Mouse (Mus musculus) erythroid progenitor cell, adult 5-6 weeks (primary cell): ENCODE measurements around the gene Cfap97d1. TPM values are rescaled to one million over a fixed set of nuclear protein-coding genes. Genes with fewer than 3 reads are reported as not detected.
A peak's percentile ranks its signal among the peaks of the same experiment; 100 is the strongest.

Source experiments
- ATAC-seq: replicated peaks from 2 replicates; pipeline ENCODE4 v1.8.0; 2016; ENCODE audit warnings: moderate number of reproducible peaks, mild to moderate bottlenecking, moderate TSS enrichment, inconsistent platforms; ENCODE audit not compliant: poor library complexity, low FRiP score, severe bottlenecking
- total RNA-seq, 2 experiments: library from RNA; stranded (forward) in 1 of 2; stranded (reverse) in 1 of 2; fragments of 150-400 nt in 1 of 2; fragments of 186-747, 209-891 nt in 1 of 2; gene quantifications; 2 replicates each; pipeline versions ENCODE4 v1.2.3 to v1.2.4; 2015 to 2017; ENCODE audit warnings: low replicate concordance in 2 of 2

The Cfap97d1 gene
- total RNA-seq (2015; ENCODE audit: low replicate concordance), result not detected in 2 replicates
- not detected in 2 replicates for total RNA-seq (2017; ENCODE audit: low replicate concordance)

DNA sequence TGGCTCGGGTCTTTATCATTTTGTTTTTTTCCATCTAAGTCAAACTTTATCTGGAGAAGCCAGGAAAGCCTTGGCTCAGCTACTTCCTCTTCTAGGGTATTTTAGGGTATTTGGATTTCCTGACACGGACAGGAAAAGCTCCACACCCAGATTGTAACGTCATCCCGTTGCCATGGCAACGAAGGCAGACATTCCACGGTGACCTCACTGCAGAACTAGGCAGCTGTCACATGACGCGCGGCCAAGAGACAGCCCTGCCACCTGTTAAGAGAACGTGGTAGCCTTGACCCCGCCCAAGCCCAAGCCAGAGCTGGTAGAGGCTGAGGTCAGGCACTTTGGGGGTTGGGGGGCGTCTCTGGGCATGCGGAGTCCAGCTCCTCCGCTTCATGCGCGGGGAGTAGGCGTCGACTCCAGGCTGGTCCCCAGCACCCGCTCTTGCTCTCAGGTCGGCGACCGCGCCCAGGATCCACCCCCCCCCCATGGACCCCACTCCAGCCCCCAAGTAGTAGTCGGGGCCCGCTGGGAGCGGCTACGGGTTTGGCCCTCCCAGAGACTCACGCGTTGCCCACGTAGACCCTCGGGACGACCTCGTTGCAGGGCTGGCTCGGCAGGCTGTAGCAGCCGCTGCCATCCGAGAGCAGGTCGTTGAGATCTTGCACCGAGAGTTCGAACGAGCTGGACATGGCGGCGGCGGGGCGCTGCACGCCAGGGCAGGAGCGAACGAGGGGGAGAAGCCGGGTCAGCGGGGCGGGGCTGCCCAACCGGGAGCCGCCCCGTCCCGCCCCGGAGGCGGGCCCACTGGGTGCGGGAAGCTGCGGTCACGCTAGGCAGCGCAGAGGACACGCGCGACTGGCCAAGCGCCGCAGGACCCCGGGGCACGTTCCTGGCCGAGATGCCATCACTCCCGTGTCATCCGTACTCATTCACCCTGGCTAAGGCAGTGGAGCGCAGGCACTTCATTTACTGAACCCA, at the start of gene Cfap97d1:
Gene Cfap97d1, plus strand, starts transcription at position 226 of the 972 bp plus-strand sequence.
- ATAC-seq, result peak; percentile 60

DNA sequence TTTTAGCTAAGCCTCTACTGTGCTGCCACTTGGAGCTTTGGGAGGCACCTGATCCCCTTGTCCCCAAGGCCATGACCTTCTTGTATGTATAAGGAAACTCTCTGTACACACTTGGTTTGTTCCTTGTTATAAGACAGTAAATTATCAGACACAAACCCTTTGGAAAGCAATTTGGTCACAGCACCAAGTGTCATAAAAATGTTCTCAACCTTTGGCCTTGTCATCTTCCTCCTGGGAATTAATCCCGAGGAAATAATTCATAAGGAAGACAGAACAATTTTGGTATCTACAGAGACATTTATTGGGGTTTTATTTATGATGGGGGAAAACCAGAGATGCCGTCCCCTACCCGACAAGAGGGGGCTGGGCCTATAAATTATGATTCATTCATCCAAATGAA, 48.3 kb upstream of the Cfap97d1 start:
- ATAC-seq, result no peak

DNA sequence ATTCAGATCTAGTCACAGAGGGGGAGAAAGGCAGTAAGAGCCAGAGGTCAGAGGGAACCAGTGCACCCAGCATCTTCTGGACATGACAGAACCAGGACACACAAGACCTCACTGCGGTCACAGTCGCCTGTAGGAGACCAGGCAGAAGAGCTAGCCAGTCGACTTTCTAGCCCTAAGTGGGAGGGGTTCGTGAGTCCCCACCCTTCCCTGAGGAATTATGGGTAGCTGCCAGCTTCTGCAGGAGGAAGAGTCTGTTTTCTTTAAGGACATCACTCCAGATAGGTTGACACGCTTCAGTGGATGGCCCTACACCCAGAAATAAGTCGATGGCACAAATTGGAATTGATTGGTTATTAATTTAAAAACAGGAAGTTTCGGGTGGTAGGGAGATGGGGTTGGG, 47.7 kb upstream of the Cfap97d1 start:
- no peak for ATAC-seq

DNA sequence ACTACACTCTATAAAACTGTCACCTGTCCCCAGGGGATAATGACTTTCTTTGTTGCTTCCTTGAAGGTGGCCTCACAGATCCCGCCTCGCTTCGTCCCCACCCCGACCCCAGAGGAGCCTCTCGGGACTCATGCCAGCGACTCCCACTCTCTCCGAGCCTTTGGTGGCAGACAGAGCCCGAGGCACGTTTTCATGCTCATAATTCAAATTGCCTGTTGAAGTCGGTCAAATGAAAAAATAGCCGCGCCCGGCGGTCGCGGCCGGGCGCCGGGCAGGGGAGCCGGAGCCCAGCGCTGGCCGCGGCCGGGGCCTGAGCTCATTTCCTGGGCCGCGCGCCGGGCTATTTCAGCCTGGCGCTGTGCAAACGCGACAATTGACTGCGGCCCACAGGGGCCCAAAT, 47.0 kb upstream of the Cfap97d1 start:
- ATAC-seq, result no peak

DNA sequence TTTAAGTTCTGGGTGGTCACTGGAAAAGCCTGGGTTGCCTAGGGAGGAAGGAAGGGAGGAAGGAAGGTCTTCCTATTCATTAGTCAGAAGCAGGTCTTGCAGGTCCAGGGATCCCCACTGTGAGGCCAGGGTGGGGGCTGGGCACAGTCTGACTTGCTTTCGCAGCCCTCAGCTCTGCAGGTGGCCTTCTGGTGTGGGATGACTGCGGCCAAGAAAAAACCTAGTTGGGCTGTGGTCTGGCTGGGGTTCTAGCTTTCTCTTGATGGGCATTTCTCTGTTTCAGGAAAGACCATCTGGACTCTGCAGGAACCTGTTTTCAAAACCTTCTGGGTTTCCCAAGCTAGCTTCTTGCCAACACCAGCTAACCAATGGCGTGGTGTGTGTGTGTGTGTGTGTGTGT, 41.0 kb upstream of the Cfap97d1 start:
- no peak for ATAC-seq

DNA sequence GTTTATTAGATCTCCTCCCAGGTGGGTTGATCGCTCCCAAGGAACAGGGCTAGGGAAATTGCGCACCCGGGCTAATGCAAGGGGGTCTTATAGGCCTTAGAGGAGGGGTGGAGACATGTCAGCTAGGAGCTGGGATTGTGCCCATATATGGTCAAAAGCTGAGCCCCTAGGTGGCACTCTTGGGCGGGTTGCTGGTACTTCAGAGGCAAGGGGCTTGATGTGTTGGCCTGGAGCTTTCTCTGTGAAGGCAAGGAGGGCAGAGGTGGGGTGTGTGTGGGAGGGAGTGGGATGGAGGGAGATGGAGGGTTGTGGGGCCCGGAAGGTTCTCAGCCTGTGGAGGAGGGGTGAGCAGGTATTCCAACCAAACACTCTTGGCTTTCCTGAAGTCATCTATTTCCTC, 37.6 kb upstream of the Cfap97d1 start:
- ATAC-seq, result no peak

DNA sequence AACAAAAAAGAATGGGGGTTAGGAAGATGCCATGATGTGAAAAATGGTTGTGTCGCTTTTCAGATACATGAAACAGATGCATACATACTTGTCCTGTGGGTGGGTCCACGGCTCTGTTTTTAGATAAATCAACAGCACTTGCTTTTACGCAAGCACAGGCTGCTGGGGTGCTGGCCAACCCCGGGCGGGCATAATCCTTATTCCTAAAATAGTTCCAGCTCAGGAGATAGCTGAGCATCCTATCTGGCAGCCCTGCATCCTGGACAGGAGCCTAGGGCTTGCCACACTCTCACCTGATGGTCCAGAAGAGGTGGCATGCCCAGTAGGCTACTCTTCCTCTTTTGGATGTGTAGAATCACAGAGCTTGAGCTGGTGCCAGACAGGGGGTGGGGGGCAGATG, 34.1 kb upstream of the Cfap97d1 start:
- no peak for ATAC-seq

DNA sequence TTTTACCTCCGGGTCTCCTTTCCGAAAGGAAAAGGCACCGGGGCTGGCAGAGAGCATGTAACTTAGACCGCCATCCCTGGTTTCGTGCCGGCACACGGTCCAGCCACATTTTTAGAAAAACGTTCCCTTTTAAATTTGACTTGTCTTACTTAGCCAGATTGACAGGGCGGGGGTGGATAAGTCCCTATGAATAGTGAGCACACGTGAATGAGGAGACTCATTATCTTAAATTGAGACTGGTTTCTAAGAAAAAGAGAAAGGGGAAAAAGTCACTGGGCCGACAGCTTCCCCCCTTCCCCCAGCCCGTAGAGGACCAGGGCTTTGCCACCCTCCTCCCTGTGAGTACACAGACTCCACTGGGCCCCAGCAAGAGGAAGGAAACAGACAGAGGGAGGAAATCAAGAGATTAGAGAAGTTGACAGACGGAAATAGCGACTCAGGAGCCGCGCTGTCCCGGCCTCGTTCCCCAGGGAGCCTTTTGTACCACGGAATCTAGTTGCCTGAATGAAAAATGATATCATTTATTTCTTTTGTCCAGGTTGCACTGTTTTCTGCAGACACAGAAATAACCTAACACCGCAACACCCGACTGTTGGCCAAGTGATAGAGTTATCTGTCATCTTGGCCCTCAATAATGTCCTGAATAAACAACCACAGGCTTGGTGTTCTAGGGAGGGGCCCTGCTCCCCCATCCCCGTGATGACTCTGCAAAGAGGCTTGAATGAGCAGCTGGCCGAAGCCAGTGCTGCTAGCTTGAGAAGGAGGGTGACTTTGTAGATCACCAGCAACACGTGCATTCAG, 31.3 kb upstream of the Cfap97d1 start:
- no peak for ATAC-seq

DNA sequence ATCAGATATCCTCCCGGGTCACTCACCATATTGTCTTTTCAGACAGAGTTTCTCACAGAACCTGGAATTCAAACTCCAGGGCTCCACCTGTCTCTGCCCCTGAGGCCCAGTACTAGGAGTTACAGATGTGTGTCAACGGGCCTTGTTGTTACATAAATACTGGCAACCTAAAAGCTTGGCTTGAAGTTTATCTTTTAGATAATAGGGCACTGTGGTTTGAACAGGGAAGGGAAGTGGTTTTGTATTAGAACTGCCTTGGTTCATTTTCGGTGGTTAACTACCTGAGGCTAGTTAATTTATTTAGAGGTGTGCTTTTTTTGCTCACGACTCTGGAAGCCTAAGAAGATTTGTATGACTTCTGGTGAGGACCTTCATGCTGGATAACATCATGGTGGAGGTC, 30.6 kb upstream of the Cfap97d1 start:
- ATAC-seq, result no peak

DNA sequence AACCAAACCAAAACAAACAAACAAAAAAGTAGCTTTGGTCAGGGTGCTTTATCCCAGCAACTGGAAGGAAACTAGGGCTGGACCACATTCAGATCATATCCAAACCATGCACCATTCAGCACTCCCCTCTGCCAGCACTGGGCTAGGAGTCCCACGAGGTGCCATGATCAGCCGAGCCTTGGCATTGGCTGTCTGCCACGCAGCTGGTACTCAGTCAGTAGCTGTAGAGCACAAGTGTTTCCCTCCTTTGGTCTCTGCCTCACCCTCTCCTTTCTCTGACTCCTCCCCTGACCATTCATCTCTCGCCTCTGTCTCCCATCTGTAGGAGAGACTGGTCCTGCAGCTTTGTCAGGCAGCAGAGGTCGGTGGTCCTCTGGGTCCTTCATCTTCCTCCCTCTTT, 26.6 kb upstream of the Cfap97d1 start:
- no peak for ATAC-seq

DNA sequence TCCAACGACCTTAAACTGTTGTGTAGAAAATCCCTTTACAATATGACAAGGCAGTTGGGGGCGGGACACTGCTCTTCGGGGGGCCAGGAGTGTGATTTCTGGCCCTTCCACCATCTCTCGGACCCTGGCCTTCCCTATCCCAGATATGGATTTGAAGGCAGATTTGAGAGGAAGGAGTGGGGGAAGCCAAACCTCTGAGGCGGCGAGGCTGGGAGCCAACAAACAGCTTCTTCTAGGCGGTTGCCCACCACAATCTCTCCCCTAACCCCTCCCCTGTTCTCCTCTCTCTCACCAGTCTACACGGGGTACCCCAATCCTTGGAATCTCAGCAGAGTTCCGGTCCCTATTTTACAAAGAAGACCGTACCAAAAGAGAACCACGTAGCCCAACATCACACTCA, 21.0 kb upstream of the Cfap97d1 start:
- ATAC-seq, result no peak

DNA sequence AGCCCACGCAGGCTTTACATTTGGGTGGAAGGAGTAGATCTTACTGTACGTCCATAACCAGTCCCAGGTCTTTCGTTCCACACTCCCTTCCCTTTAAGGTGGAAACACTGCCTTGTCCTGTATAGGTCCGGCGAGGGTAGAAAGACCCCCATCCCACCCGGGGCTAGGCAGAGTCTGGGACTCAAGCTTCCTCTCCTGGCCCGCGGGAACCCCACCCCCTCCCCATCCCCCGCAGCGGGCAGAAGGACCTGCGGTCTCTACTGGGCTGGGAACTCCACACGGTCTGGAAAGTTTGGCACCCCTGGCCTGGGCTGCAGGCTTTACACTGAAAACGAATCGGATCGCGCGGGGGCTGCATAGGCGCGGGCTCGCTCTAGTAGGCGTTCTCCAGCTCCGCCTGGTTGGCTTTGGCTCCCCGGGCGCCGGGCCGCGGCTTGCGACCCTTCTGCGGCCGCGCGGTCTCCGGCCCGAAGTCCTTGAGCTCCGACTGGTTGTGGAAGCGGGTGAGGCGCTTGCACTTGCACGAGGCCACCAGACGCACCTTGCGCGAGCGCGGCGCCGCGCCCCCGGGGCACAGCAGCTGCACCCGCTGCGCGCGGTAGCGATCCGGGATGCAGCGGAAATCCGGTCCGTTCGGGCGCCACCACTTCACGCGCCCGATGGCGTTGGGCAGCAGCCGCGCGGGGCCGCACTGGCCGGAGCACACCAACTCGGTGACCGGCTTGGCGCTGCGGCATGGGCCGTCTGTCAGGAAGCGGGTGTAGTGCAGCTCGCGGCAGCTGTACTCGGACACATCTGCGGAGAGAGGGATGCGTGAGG, 20.4 kb upstream of the Cfap97d1 start:
- ATAC-seq, result no peak

DNA sequence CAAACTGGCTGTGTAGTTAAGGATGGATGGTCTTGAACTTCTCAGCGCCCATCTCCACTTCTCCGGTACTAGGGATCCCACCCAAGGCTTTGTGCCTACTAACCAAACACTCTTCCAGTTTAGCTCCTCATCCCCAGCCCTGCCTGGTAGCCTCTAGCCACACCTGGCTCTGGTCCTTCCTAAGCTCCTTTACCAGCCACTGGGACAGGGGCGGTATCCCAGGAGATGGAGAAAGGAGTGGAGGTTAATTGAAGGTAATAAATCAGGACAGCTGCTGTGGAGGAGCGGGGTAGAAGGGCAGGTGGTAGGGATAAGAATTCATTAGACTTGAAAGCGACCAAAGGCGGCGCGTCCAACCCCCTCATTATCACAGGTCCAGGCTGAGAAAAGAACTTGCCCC, 19.4 kb upstream of the Cfap97d1 start:
- no peak for ATAC-seq

DNA sequence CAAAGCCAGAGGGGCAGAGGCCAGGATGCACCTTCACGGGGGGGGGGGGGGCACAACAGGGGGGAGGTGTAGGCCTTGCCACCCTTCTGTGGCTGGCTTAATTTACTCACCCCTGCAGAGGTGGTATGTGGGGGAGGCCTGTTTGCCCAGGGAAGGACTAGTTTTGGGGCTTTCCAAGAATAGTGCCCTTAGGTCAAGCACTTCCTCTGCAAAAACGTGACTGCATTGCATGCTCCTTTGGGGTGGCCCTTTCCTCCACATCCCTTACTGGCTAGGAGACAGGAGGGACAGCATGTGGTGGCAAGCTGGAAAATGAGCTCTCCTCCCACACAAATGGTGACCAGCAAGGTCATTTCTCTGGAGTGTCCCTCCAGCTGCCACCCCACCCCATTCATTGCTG, 18.5 kb upstream of the Cfap97d1 start:
- ATAC-seq, result no peak

DNA sequence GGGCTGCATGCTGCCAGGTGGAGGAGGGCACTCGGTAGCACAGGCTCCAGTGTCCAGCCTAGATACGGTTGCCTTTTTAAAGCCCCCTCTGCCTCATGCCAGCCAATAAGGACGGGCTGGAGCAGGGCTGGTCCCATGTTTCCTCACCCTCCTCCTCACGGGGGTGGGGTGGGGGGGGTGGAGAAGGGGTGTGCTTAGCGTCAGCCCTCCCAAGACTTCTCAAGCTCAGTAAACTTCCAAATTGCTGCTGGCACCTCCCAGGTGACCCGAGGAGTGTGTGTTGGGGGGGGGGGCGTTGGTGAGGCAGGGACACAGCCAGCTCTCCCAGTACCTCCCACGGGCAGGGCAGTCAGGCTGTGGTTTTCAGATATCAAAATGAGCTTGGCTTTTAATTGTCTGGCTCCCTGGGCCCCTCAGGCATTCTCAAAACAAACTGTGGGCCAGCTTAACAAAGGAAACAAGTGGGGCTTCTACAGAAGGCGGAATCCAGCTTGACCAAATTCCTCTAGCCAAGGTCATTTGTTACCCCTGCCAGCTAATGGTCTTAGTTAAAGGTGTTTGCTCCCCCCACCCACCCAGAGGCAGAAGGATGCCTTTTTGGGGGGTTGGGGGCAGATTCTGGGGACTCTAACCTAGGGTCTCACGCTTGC, 17.0 kb upstream of the Cfap97d1 start, which contains the start of gene Sost:
Gene Sost, minus strand, starts transcription at position 51 of the 650 bp plus-strand sequence.
- ATAC-seq, result no peak

DNA sequence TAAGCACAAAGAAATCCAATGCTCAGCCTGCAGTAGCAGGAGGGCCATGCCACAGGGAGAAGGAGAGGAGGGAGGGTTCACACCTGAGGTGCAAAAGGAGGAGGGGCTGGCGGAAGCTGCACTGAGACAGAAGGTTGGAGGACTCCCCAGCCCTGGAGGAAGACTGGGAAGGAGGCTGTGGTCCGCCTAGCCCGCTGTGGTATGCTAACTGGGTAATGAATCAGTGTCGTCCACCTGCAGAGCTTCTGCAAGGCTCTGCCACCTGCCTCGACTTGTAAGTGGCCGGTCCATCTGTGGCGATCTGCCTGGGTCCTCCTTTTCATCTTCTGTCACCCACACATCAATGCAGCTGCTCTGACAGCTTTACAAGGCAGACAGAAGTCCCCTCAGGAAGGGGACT, 15.8 kb upstream of the Cfap97d1 start:
- no peak for ATAC-seq

DNA sequence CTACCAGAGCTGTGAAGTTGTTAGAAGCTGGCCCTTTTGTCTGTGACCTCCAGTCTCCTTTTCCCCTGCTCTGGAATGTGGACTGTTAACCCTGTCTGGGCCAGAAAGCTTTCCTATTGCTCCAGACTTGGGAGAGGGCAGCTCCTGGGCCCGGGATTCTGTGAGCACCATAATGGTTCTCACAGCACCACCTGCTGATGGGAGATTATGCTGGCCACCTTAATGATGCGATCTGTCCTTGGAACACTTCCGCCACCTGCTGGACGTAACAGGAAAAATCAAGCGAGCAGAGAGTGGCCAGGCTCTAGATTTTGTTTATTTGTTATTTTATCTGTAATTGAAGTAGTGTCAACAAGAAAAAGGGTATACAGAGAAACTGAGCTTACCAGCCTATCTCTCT, 15.3 kb upstream of the Cfap97d1 start:
- peak; percentile 64 for ATAC-seq

DNA sequence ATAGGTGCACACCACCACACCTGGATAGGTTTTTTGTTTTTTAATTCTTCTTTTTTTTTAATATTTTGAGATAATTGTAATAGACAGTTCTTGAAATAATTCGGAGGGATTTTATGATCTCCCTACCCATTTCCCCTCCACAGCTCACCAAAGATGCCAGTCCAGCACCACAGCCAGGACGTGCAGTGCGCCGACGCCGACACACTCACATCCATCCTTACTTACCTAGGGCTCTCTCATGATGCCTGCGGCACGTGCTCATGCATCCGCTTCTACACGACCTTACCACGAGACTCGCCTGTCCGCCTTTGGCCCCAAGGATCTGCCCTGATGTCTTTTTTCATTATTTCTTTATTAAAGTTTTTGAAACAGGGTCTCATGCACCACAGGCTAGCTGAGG, 14.2 kb upstream of the Cfap97d1 start:
- ATAC-seq, result no peak

DNA sequence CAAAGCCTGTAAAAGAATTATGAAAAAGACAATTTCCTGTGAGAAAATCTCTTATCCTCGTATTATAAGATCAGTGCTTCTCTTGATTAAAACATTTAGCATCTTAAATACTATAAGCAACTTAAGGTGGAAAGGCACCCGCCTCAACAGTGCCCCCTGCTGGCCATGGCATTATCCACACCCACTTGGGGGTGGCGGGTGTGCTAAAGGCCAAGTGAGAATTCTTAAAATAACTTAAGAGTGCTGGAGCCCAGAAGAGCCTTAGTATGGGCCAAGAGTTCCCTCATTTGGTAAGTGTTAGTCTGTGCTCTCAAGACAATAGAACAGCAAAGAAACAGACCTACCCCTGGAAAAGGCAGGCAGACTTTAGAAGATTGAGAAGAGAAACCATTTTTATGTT, 12.7 kb upstream of the Cfap97d1 start:
- ATAC-seq, result no peak
